Mouse (Mus musculus) MEL (cell line): ENCODE data around the gene Syk.

Experiments used
- CHD1 ChIP-seq: IDR thresholded peaks from 2 replicates; pipeline ENCODE4 v1.6.1; 2012; ENCODE audit warnings: low read depth, mild to moderate bottlenecking, inconsistent platforms, low read length, improper control_type of control experiment
- CTCF ChIP-seq, 3 experiments: IDR thresholded peaks in 2 of 3; conservative IDR thresholded peaks in 1 of 3; 2 replicates each; pipeline ENCODE4 v1.5.1; 2011 to 2012; ENCODE audit warnings: low read length in 3 of 3, low read depth in 2 of 3, mild to moderate bottlenecking in 2 of 3, improper control_type of control experiment in 1 of 3, inconsistent platforms in 1 of 3, mixed read lengths in 1 of 3, moderate library complexity in 1 of 3; ENCODE audit not compliant: control insufficient read depth in 1 of 3, insufficient read depth in 1 of 3, poor library complexity in 1 of 3, severe bottlenecking in 1 of 3
- EP300 ChIP-seq, 2 experiments: IDR thresholded peaks; 2 replicates each; pipeline ENCODE4 v1.6.1; 2011; ENCODE audit warnings: improper control_type of control experiment in 2 of 2, low read length in 2 of 2, low read depth in 1 of 2, mild to moderate bottlenecking in 1 of 2
- SIN3A ChIP-seq: IDR thresholded peaks from 2 replicates; pipeline ENCODE4 v1.6.1; 2012; ENCODE audit warnings: low read length, improper control_type of control experiment, inconsistent platforms

- TF ChIP-seq CTCF (IDR thresholded peaks at IDR 0.05 in 2 of 3, conservative IDR thresholded peaks at IDR 0.05 in 1 of 3; ENCODE audit: control insufficient read depth in 1 of 3, insufficient read depth in 1 of 3, low read depth in 2 of 3, low read length in 3 of 3, poor library complexity in 1 of 3, severe bottlenecking in 1 of 3) (no peak), CHD1 (no peak), SIN3A (no peak), EP300 (IDR thresholded peaks at IDR 0.05; ENCODE audit: low read depth in 1 of 2, low read length in 2 of 2) (no peak)
These were observed 20.8 kb upstream of the Syk start for GRCm38 (mm10) chr13:52562166-52562571.
